18 mouse cellular contexts compared by ENCODE assay signal in the genomic region with DNA sequence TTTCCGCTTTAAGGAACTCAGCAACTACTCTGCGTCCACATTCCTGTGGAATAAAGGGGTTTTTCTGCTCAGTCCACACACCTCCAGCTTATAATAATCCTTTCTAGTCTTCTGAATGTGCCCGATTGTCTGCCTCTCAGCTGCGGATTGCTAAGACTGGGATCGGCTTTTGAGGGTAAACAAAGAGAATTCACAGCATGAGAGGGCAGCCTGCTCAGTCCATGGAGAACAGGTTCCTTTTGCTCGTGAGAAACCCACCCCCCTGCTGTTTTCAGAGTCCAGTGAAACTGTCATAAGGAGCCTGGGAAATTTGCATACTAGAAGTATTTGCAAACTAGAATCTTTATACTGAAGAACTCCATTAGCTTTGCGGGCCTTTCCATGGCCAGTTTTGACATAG. TPM values are rescaled to one million over a fixed set of nuclear protein-coding genes. Genes with fewer than 3 reads are reported as not detected.
DNase-seq lines count a peak whose midpoint lies in the region; ATAC-seq and TF ChIP-seq lines count a peak whose summit lies in the region.
"Had no signal": no experiment of that assay in that cellular context is flagged by ENCODE, and none has a peak within 500 bp of the region (broad histone marks: within the 10 kb centered on the region; RNA-seq: fewer than 3 reads in every experiment).

No protein-coding gene starts in this region.

- no peak overlapping the region for H3K4me2 ChIP-seq in forebrain, postnatal 0 days (ENCODE audit: low read depth)
- no peak overlapping the region for H3K4me2 ChIP-seq in hindbrain, embryonic 11.5 days (replicated peaks; ENCODE audit: low read depth, low read length)
- H3K4me2 ChIP-seq in midbrain, embryonic 16.5 days (ENCODE audit: low read length): no peak overlapping the region
- H3K4me2 ChIP-seq: limb, embryonic 15.5 days had no signal

- WGBS in forebrain, embryonic 10.5 days: 23% methylated on average over 7 of the region's 7 CpGs
- 13% methylated on average over 7 of the region's 7 CpGs for WGBS in forebrain, postnatal 0 days
- 39% methylated on average over 7 of the region's 7 CpGs for WGBS in hindbrain, embryonic 11.5 days
- 9% methylated on average over 7 of the region's 7 CpGs for WGBS in midbrain, embryonic 16.5 days

- TF ChIP-seq CTCF in forebrain, postnatal 0 days (IDR thresholded peaks at IDR 0.05; ENCODE audit: low read depth): no peak

- ATAC-seq in forebrain, postnatal 0 days: no peak
- no peak for ATAC-seq in hindbrain, embryonic 11.5 days (ENCODE audit: low FRiP score)
- ATAC-seq in midbrain, embryonic 16.5 days: no peak
- ATAC-seq in cerebellum, adult (ENCODE audit: insufficient number of reproducible peaks, low FRiP score, low TSS enrichment): no peak
- ATAC-seq: lung, postnatal 0 days had no signal

- no peaks in the 10 kb centered on the region for H3K27me3 ChIP-seq in forebrain, embryonic 10.5 days (ENCODE audit: poor library complexity, severe bottlenecking)
- no peaks in the 10 kb centered on the region for H3K27me3 ChIP-seq in forebrain, postnatal 0 days (ENCODE audit: insufficient read depth, low read length)
- H3K27me3 ChIP-seq in hindbrain, embryonic 11.5 days (ENCODE audit: control insufficient read depth, insufficient read depth, low read length): no peaks in the 10 kb centered on the region
- H3K27me3 ChIP-seq in midbrain, embryonic 16.5 days (ENCODE audit: control insufficient read depth, insufficient read depth, low read depth, low read length): no peaks in the 10 kb centered on the region
- H3K27me3 ChIP-seq: limb, embryonic 15.5 days had no signal

- DNase-seq in forebrain, embryonic 10.5 days (ENCODE audit: extremely low spot score, low spot score): peak; percentile 76
- DNase-seq in forebrain, postnatal 0 days: no peak
- DNase-seq in embryo, embryonic 11 days: peak; percentile 60
- peak; percentile 53 for DNase-seq in hindbrain, embryonic 11.5 days (ENCODE audit: low spot score)
- DNase-seq in kidney, postnatal 36 days: no peak
- DNase-seq in testis, postnatal 10 days (ENCODE audit: low spot score): no peak
- DNase-seq: adrenal gland, postnatal 25 days; cerebellum, adult 2 months; gastrocnemius, postnatal 14 days; heart, postnatal 10 days; kidney, adult 18-20 months; layer of hippocampus, adult 9-11 months had no signal

- H3K27ac ChIP-seq in forebrain, embryonic 10.5 days: peak overlapping the region; percentile 95
- no peak overlapping the region for H3K27ac ChIP-seq in forebrain, postnatal 0 days (ENCODE audit: low read depth, low read length)
- peak overlapping the region; percentile 75 for H3K27ac ChIP-seq in hindbrain, embryonic 11.5 days (ENCODE audit: low read depth, low read length)
- peak overlapping the region; percentile 64 for H3K27ac ChIP-seq in midbrain, embryonic 16.5 days (ENCODE audit: low read length)
- H3K27ac ChIP-seq: limb, embryonic 15.5 days had no signal

- H3K36me3 ChIP-seq in forebrain, embryonic 10.5 days (replicated peaks): peaks cover 56% of the 10 kb centered on the region
- peaks cover 31% of the 10 kb centered on the region for H3K36me3 ChIP-seq in forebrain, postnatal 0 days (ENCODE audit: insufficient read depth)
- 0 out of 2 replicates have a peak, but pooled peaks cover 3% of the 10 kb centered on the region for H3K36me3 ChIP-seq in hindbrain, embryonic 11.5 days (ENCODE audit: control insufficient read depth, insufficient read depth, low read length)
- H3K36me3 ChIP-seq in midbrain, embryonic 16.5 days (ENCODE audit: control insufficient read depth, insufficient read depth, low read length): peaks cover 9% of the 10 kb centered on the region

- no peak overlapping the region for H3K9ac ChIP-seq in forebrain, postnatal 0 days
- no peak overlapping the region for H3K9ac ChIP-seq in hindbrain, embryonic 11.5 days (ENCODE audit: low read depth, low read length)
- no peak overlapping the region; the same call in 1 of the 2 replicates for H3K9ac ChIP-seq in midbrain, embryonic 16.5 days (ENCODE audit: low read depth, low read length)
- H3K9ac ChIP-seq: limb, embryonic 15.5 days had no signal

- H3K9me3 ChIP-seq in forebrain, embryonic 10.5 days: no peaks in the 10 kb centered on the region
- no peaks in the 10 kb centered on the region for H3K9me3 ChIP-seq in forebrain, postnatal 0 days (ENCODE audit: low read length)
- no peaks in the 10 kb centered on the region for H3K9me3 ChIP-seq in hindbrain, embryonic 11.5 days (ENCODE audit: control insufficient read depth, low read length)
- H3K9me3 ChIP-seq in midbrain, embryonic 16.5 days (replicated peaks; ENCODE audit: control insufficient read depth, low read length, poor library complexity, severe bottlenecking): no peaks in the 10 kb centered on the region
- H3K9me3 ChIP-seq: limb, embryonic 15.5 days had no signal

- peak overlapping the region; percentile 70 for H3K4me3 ChIP-seq in forebrain, embryonic 10.5 days
- H3K4me3 ChIP-seq in forebrain, postnatal 0 days (ENCODE audit: low read depth, low read length): no peak overlapping the region
- no peak overlapping the region for H3K4me3 ChIP-seq in hindbrain, embryonic 11.5 days (ENCODE audit: low read depth, low read length)
- H3K4me3 ChIP-seq in midbrain, embryonic 16.5 days (ENCODE audit: low read depth, low read length): no peak overlapping the region
- H3K4me3 ChIP-seq: limb, embryonic 15.5 days had no signal

- peaks cover 85% of the 10 kb centered on the region for H3K4me1 ChIP-seq in forebrain, embryonic 10.5 days
- 0 out of 2 replicates have a peak, but pooled peaks cover 2% of the 10 kb centered on the region for H3K4me1 ChIP-seq in forebrain, postnatal 0 days (ENCODE audit: insufficient read depth)
- peaks cover 10% of the 10 kb centered on the region; the same call in 1 of the 2 replicates for H3K4me1 ChIP-seq in hindbrain, embryonic 11.5 days (replicated peaks; ENCODE audit: control insufficient read depth, insufficient read depth, low read length)
- H3K4me1 ChIP-seq in midbrain, embryonic 16.5 days (ENCODE audit: control insufficient read depth, insufficient read depth, low read length): peaks cover 30% of the 10 kb centered on the region

RNA-seq across cellular contexts. Expression of gene Mrpl58, which starts 6.0 kb away (rescaled TPM):
- polyA plus RNA-seq in forebrain, embryonic 10.5 days (2016; fragmentation: Nextera tagmentation; extraction: Ambion mirVana): 275 and 277 TPM in 2 replicates
- total RNA-seq in forebrain, postnatal 0 days (2014; rRNA removed): 82.1 and 86.1 TPM in 2 replicates
- 201 and 203 TPM in 2 replicates for polyA plus RNA-seq in forebrain, postnatal 0 days (2015; fragmentation: Nextera tagmentation; extraction: Ambion mirVana)
- 226 and 243 TPM in 2 replicates for polyA plus RNA-seq in hindbrain, embryonic 11.5 days (2014; fragmentation: Nextera tagmentation; extraction: Ambion mirVana)
- 173 and 180 TPM in 2 replicates for polyA plus RNA-seq in midbrain, embryonic 16.5 days (2015; fragmentation: Nextera tagmentation; extraction: Ambion mirVana)

RNA-seq across cellular contexts. Expression of gene Atp5h, which starts 10.2 kb away (rescaled TPM):
- 877 and 886 TPM in 2 replicates for polyA plus RNA-seq in forebrain, embryonic 10.5 days (2016; fragmentation: Nextera tagmentation; extraction: Ambion mirVana)
- 339 and 418 TPM in 2 replicates for total RNA-seq in forebrain, postnatal 0 days (2014; rRNA removed)
- polyA plus RNA-seq in forebrain, postnatal 0 days (2015; fragmentation: Nextera tagmentation; extraction: Ambion mirVana): 808 and 932 TPM in 2 replicates
- 899 and 905 TPM in 2 replicates for polyA plus RNA-seq in hindbrain, embryonic 11.5 days (2014; fragmentation: Nextera tagmentation; extraction: Ambion mirVana)
- polyA plus RNA-seq in midbrain, embryonic 16.5 days (2015; fragmentation: Nextera tagmentation; extraction: Ambion mirVana): 773 and 819 TPM in 2 replicates

RNA-seq across cellular contexts. Expression of gene Kctd2, which starts 10.4 kb away (rescaled TPM):
- 8.9 and 10.3 TPM in 2 replicates for polyA plus RNA-seq in forebrain, embryonic 10.5 days (2016; fragmentation: Nextera tagmentation; extraction: Ambion mirVana)
- total RNA-seq in forebrain, postnatal 0 days (2014; rRNA removed): 31.7 TPM in 2 replicates
- polyA plus RNA-seq in forebrain, postnatal 0 days (2015; fragmentation: Nextera tagmentation; extraction: Ambion mirVana): 27.1 and 29.3 TPM in 2 replicates
- 21.0 and 27.5 TPM in 2 replicates for polyA plus RNA-seq in hindbrain, embryonic 11.5 days (2014; fragmentation: Nextera tagmentation; extraction: Ambion mirVana)
- polyA plus RNA-seq in midbrain, embryonic 16.5 days (2015; fragmentation: Nextera tagmentation; extraction: Ambion mirVana): 20.1 and 23.1 TPM in 2 replicates

RNA-seq across cellular contexts. Expression of gene Cdr2l, which starts 27.8 kb away (rescaled TPM):
- polyA plus RNA-seq in forebrain, embryonic 10.5 days (2016; fragmentation: Nextera tagmentation; extraction: Ambion mirVana): 21.1 and 21.8 TPM in 2 replicates
- total RNA-seq in forebrain, postnatal 0 days (2014; rRNA removed): 43.0 and 45.8 TPM in 2 replicates
- polyA plus RNA-seq in forebrain, postnatal 0 days (2015; fragmentation: Nextera tagmentation; extraction: Ambion mirVana): 14.4 and 16.9 TPM in 2 replicates
- 19.0 and 20.0 TPM in 2 replicates for polyA plus RNA-seq in hindbrain, embryonic 11.5 days (2014; fragmentation: Nextera tagmentation; extraction: Ambion mirVana)
- polyA plus RNA-seq in midbrain, embryonic 16.5 days (2015; fragmentation: Nextera tagmentation; extraction: Ambion mirVana): 18.5 and 21.6 TPM in 2 replicates
- total RNA-seq: monocyte, adult 5-6 weeks had no signal

RNA-seq across cellular contexts. Expression of gene Trim80, which starts 30.8 kb away (rescaled TPM):
- polyA plus RNA-seq in forebrain, embryonic 10.5 days (2016; fragmentation: Nextera tagmentation; extraction: Ambion mirVana): 0.15 and 0.19 TPM in 2 replicates
- not detected in 2 replicates for total RNA-seq in forebrain, postnatal 0 days (2014; rRNA removed)
- not detected in 2 replicates for polyA plus RNA-seq in forebrain, postnatal 0 days (2015; fragmentation: Nextera tagmentation; extraction: Ambion mirVana)
- polyA plus RNA-seq in hindbrain, embryonic 11.5 days (2014; fragmentation: Nextera tagmentation; extraction: Ambion mirVana): not detected in 2 replicates
- not detected in 2 replicates for polyA plus RNA-seq in midbrain, embryonic 16.5 days (2015; fragmentation: Nextera tagmentation; extraction: Ambion mirVana)
- total RNA-seq: gastrocnemius, postnatal 14 days; heart, postnatal 10 days; MEL; monocyte, adult 5-6 weeks had no signal
- polyA plus RNA-seq: limb, embryonic 15.5 days; lung, postnatal 0 days had no signal

Comparison
In these comparisons a context has a peak if more than half of its experiments do, and no peak if none do; other contexts are left out.
1. DNase-seq: peak in forebrain, embryonic 10.5 days (single experiment), embryo, embryonic 11 days (single experiment) and hindbrain, embryonic 11.5 days (single experiment); none in forebrain, postnatal 0 days (single experiment), kidney, postnatal 36 days (0 of 2) and testis, postnatal 10 days (single experiment).